Mouse (Mus musculus) CD4-positive, CD25-positive, alpha-beta regulatory T cell, adult 4 months (primary cell): ENCODE results near the gene Myd88. TPM values are rescaled to one million over a fixed set of nuclear protein-coding genes. Genes with fewer than 3 reads are reported as not detected.

ENCODE experiments used
- polyA plus RNA-seq, 2 experiments: library from polyadenylated mRNA; unstranded; fragments of 100-300 nt; shearing (Covaris generic); gene quantifications; one replicate each; pipeline ENCODE4 v1.2.1; 2017

The Myd88 gene
- polyA plus RNA-seq, 2 experiments from 2014 or later: 63.4 to 74.5 TPM

Other genes starting within 250 kb of the Myd88 start
- gene Plcd1, start 247.9 kb downstream of the Myd88 start, polyA plus RNA-seq: 1 to 10 TPM; 1.2 to 3.5 TPM
- not detected for gene Dlec1, start 238.9 kb downstream of the Myd88 start, polyA plus RNA-seq
- not detected for gene Acaa1b, start 184.3 kb downstream of the Myd88 start, polyA plus RNA-seq
- gene Gm47289, start 182.2 kb downstream of the Myd88 start, polyA plus RNA-seq: not detected
- gene Slc22a13, start 132.3 kb downstream of the Myd88 start, polyA plus RNA-seq: not detected
- gene Oxsr1, start 19.0 kb downstream of the Myd88 start, polyA plus RNA-seq: 1 to 10 TPM; 7.6 to 8.0 TPM
- 10 to 100 TPM; 38.7 to 55.1 TPM for gene Acaa1a, start 1.7 kb downstream of the Myd88 start, polyA plus RNA-seq
- under 1 TPM; 0.48 to 0.54 TPM for gene Xylb, start 16.0 kb upstream of the Myd88 start, polyA plus RNA-seq
- not detected for gene Slc22a14, start 24.1 kb upstream of the Myd88 start, polyA plus RNA-seq
- gene Acvr2b, start 60.7 kb upstream of the Myd88 start, polyA plus RNA-seq: under 1 TPM in 1 of 2 experiments, not detected in 1; 0.46 TPM
- 10 to 100 TPM; 12.6 to 16.2 TPM for gene Exog, start 103.5 kb upstream of the Myd88 start, polyA plus RNA-seq
- not detected for gene Scn5a, start 237.6 kb upstream of the Myd88 start, polyA plus RNA-seq